Mouse (Mus musculus) layer of hippocampus, postnatal 14 days (tissue): Measurements from ENCODE around the gene Ergic2. TPM values are rescaled to one million over a fixed set of nuclear protein-coding genes. Genes with fewer than 3 reads are reported as not detected.
A peak's percentile ranks its signal among the peaks of the same experiment; 100 is the strongest.

Experiments
- DNase-seq, 2 experiments: peaks; one replicate each; pipeline ENCODE4 v3.0.0; 2021 to 2022; ENCODE audit warnings: low spot score in 2 of 2, mixed read lengths in 1 of 2
- long read RNA-seq, 2 experiments: library from polyadenylated mRNA; stranded (forward); transcript quantifications; one replicate each; pipeline ENCODE4 v2.0.0; 2021
- total RNA-seq, 2 experiments: library from RNA; stranded (reverse); gene quantifications; 2 replicates each; pipeline ENCODE4 v1.2.3; 2021

The Ergic2 gene
- total RNA-seq, result 10 to 100 TPM; 70.4 to 71.2 TPM
- long read RNA-seq, experiment 1, full-length matches to known transcripts, result 69 of 90 reads
- long read RNA-seq, experiment 1, partial matches to known transcripts, result 1 of 90 reads
- long read RNA-seq, experiment 1, other reads (novel, unspliced or antisense), result 20 of 90 reads
- long read RNA-seq, experiment 2, full-length matches to known transcripts, result 98 of 116 reads
- long read RNA-seq, experiment 2, partial matches to known transcripts, result 2 of 116 reads
- long read RNA-seq, experiment 2, other reads (novel, unspliced or antisense), result 16 of 116 reads

DNA sequence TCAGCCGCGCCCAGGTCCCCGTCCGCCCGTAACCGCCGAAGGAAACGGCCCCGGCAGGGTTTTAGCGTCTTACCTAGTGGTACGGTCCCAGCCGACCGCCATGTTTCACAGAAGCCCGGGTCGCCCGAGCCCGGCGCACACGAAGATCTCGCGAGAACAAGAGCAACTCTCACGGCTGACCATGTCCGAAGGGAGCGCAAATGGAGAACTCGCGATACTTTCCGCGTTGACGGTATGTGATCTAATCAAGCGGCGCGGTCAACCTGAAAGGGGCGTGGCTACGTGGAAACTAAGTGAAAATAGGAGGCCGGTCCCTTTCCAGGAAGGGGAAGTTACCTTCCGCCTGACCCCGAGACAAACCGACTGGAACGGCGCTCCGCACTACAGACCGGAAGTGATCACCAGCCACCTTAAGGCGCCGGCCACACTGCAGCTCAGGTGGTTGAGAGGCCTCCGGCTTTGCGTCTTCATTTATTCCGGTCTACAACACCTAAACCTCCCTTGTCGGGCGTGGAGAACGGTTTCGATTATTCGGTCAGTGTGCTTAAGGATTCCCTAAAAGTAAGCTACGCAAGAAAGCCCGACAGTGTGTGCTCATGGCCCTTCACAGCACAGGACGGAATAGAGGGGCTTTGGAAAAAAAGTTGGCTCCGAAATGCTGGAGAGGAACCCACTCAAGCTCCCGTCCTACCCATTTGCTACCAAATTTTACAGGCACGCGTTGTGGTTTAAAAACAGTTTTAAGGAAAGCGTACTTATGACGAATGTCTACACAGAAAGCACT lies at the start of gene Ergic2:
Ergic2 (minus strand) TSS at position 478 of the 784 bp plus-strand sequence.
- DNase-seq, result peak; percentile 96 to 99

DNA sequence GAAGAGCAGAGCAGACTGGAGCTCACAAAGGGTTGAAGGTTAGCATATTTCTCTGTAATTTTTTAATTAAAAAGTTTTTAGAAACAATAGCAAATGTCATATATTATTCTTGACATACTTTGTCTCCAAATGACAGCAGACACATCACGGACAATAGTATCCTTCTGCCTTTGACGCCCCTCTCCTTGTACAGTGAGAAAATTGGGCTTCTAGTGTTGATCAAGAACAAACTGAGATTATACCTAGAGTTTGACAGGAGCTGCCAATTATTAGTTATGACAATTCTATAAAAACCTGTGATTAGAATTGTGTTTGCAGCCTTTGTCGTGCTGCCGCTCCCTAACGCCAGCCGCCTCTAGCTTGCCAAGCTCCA lies 48.5 kb upstream of the Ergic2 start:
- no peak for DNase-seq

DNA sequence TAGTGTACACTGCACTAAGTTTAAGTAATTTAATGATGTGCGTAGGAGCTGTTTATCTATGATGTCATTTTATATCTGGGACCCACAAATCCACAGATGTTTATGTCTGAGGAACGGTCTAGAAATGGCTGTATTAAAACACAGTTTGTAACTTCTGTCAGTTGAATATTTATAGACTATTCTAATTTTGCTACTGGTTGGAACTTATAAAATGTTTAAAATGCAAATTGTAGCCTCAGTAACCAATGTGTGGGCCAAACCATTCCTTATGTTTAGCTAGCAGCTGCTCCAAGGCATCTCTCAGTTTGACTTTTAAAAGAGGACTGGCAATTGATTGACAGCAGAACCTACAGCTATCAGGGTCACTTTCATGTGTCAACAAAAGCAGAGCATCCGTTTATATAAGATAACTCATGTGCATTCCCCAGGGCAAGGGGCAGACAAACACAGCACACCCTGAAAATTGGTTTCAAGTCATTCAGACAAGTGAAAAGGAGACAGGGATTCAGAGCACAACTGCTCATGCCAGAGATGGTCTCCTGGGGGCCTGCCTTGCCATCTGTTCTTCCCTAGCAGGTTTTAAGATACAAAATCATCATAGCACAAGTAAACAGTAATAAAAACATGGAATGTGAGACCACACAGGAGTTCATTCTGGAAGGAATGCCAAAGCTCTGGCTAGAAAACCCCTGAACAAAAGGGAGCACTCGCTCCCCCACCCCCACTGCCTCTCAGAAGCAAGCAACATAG lies 48.0 kb upstream of the Ergic2 start:
- peak in 1 of 2 experiments; percentile 19 for DNase-seq

DNA sequence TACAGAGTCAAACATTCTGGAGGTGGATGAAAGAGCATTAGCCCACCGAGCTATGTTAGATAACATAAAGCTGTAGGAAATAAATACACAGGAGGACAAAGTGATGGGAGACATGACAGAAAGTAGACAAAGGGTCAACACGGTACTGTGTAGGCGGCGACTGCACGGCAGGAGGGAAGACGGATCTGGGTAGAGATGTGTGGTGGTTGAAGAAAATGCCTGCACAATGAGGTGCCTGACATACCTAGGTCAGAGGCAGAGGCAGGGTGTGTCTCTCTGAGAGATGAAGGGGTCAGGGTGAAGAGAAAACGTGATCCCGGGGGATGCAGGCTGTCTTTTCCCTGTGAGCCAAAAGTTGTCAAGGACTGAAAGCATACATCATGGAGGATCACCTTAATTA lies 46.9 kb upstream of the Ergic2 start:
- DNase-seq, result no peak

DNA sequence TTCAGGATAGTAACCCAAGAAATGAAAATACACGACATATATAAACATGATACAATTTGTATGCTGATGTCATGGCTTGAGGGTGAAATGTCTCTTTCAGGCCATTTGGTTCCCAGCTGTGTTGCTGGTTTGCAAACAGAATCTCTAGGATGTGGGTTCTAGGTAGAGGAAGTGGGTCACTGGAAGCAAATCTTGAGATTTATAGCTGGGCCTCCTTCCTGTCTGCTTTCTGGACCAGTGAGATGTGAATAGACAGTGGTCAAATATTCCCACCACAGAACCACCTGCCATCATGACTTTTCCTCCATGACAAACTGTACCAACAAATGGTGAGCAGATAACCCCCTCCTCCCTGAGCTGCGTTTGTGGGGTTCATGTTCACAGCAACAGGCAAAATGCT lies 45.6 kb upstream of the Ergic2 start:
- no peak for DNase-seq

DNA sequence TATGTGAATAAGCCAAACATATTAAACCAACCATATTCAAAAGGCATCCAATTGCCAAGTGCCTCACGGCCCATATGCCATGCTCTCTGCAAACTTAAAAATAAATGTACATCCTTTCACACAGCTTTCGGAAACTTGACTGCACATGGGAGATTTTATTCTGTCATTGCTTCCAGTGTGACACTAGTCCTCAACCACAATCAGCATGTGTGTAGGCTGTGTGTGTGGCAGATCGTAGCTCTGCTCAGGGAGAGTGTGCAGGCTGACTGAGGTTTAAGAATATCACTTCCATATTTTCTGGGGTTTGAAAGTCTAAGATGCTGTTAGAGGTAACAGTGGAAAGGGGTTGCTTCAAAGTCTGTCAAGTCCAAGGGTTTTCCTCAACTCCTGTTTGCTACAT lies 43.9 kb upstream of the Ergic2 start:
- DNase-seq, result no peak

DNA sequence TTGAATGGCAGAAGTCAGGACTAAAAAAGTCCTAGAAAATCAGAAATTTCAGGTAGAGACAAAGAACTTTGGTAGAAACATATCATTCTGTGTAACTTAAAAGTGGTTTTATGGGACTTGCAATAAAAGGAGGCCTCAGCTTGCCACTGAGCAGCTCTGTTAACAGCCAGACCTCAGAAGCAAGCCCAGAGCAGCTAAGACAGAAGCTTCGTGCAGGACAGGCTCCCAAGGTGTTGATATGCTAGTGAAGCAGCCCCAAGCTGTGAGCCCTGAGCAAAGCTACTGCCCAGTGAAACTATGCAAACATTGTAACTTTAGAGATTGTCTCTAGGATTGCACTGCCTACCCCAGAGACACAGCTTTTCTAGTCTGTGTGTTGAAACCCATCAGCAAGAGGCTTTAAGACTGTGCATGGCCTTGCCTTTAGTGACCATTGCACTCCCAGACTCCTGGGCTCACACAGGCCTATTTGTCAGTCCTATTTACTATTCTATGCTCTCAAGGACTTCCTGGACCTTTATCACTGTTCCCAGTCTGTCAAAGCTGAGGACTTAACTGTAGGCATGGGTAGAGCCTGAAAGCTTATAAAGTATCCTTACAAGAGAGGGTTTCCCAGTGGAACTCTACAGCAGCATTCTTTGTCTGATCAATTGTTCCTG lies 43.4 kb upstream of the Ergic2 start:
- DNase-seq, result no peak

DNA sequence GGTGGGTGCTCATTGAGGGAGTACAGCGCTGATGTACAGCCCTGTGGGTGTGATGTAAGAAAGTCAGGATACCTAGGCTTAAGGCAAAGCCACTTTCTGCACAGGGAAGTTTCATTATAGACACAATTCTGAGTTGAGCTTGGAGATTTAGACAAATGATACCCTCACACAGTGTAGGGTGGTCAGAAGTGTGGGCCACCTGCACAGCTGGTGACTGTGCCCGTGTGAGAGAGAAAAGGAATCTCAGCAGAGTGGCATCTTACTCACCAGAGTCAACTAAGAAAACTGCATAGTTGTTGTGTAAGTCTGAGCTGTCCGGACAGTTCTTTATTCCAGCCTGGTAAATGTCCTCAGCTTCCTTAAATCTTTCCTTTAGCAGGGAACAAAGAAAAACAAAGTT lies 37.0 kb upstream of the Ergic2 start:
- no peak for DNase-seq

DNA sequence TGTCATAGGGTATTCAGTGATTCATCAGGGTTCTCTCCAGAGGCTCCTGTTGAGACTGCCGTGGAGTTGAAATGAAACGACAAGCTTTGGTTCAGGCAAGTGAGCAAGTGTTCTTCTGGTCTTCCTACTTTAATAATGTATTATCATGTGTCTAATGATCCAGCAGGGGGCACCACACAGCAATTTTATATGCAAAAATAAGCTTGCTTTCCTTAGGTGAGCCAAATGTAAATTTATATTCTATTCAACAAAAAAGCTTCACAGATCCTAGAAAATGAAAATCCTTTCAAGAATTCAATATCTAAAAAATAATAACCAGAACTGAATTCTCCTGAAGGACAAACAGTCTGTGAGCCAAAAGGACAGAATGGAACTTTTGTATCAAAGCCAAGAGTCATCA lies 36.5 kb upstream of the Ergic2 start:
- DNase-seq, result peak in 1 of 2 experiments; percentile 73

DNA sequence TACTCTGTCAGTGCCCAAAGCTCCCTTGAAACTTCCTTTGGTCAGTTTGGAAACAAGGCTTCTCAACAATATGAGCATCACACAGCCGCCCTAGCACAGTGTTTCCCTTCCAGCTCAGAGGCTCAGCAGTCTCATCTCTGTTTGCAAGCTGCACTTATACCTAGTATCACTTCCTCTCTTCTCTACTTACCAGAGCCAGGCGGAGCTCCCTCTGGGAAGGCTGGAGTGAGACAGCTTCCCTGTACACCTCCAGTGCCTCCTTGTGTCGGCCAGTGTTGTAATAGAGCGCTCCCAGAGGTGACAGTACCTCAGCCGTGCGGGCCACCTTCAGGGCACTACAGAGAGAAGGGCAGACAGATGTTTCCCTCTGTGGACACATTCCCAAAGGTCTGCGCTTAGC lies 34.4 kb upstream of the Ergic2 start:
- DNase-seq, result no peak

DNA sequence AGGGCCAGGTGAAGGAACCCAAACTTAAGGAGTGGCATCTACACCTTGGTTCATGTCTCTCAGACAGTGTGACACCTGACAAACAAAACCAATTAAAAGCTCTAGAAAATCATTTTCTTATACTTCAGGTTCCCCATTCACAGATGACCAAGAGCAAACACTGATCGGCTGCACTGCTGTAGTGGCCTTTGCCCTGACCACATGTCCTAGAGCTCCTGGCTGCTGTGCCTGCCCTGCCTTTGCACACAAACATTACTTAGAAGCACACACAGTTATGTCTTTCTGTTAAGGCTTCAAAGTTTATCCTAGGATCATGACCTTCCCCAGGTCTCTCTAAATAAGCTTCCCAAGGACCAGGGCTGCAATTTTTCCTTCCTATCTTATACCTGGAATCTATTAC lies 32.7 kb upstream of the Ergic2 start:
- DNase-seq, result no peak

DNA sequence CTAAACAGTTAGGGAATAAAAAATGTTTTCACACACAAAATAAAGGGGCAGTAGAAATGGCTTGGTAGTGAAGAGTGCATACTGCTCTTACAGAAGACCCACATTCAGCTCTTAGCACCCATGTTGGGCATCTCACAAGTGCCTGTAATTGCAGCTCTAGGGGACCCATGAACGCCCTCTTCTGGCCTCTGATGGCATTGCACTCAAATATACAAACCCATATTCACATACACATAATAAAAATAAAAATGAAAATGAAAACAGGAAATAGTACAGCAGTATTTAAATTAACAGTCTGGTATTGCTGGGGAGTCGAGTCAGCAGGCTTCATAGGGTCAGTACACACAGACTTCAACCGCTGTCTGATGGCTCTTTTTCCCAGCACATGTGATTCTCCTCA lies 30.1 kb upstream of the Ergic2 start:
- no peak for DNase-seq

DNA sequence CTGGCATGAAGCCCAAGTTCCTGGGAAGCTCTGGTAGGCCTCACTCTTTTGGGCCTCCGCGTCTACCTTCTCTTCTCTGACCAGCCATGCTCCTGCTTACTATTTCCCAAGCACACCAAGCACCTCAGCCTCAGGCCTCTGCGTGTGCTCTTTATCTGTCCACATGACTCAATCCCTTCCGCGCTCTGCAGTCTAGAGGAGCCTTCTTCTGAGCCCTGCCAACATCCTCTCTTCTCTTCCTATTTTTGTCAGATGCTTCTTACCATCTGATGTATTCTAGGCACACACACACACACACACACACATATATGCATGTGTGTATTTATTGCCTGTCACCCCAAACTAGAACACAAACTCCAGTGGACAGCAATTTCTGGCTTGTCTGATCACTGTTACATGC lies 29.5 kb upstream of the Ergic2 start:
- DNase-seq, result no peak

DNA sequence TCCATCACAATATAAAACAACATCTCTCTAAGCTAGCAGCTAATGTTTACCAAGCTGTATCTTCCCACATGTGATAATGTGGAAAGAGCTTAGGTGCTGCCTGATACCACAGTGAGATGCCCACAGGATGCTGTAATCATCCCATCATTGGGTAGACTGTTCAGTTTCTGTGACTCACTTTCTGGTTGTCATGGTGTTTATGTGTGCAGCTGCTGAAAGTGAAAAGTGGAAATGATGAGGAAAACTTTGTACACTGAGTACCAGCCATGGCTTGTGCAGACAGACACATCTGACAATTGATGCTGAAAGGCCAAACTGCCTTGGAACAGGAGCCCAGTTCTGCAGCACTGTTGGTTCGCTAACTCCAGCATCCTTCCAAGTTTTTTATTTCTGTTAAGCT lies 27.1 kb upstream of the Ergic2 start:
- no peak for DNase-seq

DNA sequence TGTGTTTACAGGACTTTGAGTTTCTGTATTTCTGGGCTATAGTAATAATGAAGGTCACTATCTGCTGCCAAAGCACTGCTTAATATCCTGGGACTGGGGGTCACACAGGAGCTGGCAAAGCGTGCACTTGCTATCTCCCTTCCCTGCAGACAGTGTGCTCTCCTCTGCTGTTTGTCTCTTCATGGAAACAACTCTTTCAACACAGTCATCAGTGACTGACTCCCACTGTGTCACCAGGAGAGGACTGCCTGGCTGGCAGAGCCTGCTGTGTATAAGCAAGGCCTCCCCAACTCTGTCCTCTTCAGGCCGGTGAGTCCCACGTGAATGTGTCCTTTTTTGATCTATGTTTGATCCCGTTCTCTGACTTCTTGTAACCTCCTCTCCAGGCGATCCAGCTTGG lies 25.3 kb upstream of the Ergic2 start:
- DNase-seq, result no peak

DNA sequence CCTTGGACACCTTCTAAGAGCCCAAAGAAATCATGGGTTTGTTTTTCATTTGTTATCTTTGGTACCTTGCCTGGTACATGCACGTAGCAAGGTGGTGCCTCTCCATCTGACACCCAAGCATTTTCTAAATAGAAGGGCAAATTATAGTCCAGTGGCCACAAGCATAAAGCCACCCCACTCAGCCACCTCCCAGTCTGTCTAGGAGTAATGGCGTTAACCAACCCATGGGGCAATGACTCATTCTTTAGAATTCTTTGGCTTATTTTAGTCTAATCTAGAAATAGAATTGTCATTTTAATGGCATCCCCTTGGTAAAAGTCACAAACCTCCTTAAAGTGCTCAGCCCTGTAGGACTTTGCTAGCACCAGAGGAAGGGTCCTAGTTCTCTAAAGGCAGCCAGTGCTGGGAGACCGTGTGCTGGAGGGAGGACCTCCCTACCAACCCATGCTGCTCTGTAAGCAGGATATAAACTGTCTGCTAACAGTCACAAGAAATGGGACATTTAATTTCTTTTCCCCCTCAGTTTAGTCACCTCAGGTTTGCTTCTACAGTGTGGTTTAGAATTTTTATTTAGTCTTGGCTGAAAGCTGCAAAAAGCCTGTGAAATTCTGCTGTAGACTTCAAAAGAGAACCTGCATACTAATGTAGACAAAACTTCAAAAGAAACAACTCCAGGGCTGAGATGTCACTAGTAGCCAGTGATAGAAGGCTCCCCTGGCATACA lies 22.1 kb upstream of the Ergic2 start:
- DNase-seq, result no peak

DNA sequence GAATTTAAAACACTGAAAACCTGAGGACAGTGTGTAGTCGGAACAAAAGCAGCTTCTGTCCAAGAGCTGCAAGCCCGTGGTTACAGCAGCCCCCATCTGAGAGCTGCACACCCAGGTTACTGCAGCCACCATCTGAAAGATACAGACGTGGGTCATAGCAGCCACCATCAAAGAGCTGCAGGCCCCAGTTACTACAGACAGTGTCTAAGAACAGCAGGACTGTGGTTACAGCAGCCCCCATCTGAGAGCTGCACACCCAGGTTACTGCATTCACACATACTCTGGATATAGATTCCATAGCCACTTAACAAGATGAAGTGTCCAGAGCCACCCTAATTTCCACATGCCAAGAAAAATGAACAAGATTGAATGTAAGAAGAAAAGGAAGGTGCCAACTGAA lies 15.4 kb upstream of the Ergic2 start:
- no peak for DNase-seq

DNA sequence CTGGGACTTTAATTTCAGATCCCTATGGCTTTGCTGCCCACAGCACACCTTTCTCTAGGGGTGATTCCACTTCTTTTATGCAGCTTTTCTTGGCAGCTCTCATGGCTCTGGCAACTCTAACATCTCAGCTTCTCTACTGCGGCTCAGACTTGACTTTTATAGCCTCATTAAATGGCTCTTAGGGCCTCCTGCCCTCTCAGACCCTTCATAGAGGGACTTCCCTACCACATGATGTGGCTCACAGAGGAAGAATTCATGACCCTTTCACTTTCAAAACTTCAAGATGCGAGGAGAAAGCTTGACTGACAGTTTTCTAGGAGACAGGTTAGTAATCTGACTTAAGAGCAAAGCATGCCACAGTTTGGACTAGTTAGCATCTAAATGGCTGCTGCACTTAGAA lies 10.5 kb upstream of the Ergic2 start:
- DNase-seq, result no peak

DNA sequence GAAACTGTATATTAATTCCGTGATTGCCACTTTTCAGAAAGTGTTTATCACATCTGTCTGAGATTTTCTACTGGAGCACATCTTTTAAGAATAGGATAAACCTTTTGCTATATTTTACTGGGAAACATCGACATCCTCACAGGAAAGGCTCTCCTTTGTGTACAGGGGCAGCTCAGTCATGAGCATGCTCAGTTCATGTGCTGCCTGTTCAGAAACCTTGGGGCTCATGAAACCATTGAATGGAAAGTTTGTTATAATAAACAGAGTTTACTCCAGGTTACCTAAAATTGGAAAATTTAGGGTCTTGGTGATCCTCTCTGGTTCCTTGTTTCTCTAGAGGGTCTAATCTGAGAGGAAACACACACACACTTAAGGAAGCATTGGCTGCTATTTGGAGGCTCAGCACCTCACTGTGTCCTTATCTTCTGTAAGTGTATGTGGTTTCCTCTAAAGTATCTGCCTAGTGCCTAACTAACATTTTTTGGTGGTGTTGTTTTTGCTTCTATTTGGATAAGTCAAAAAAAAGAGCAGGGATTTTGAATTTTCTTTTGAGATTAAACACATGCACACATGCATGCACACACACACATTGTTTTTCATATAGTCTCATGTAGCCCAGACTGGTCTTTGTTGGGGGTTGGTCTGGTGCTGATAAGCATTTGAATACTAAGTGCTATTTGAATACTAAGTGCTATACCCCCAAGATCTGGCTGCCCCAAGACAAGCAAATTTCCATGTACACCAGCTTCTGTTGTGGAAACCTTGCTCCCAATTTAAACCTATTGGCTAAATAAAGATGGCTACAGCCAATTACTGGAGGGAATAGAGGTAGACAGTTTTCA lies 6.3 kb upstream of the Ergic2 start:
- no peak for DNase-seq

DNA sequence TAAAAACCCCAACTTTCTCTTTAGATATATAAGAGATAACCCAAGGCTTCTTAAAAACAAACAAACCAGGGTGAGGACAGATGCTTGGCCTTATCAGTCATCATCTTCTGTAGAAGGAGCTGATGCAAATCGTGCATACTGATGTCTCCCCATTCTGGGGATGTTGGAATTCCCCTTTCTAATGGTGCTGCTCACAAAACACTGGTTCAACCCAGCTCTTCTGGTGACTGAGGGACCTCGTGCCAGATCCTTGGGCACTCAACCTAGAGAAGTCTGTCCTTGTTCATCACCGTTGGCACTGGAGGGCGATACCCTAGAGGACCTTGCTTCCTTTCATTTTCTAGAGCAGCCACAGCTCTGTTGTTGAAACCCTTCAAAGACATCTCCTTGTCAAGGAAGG lies 4.6 kb upstream of the Ergic2 start:
- no peak for DNase-seq
